Mouse (Mus musculus): ENCODE results near the gene Hist1h4a.
"Not testable (repeated sequence)": the region's sequence is repeated elsewhere in the genome, so short reads cannot be mapped to it uniquely, and the experiment has no call there.

Hist1h4a gene

GRCm38 (mm10) chr13:23760972-23761864 lies at the start of gene Hist1h4a:
Gene Hist1h4a (minus strand): TSS chr13:23761230.
- DNase-seq = peak; percentile 99

- DNase-seq = no peak
Measured at GRCm38 (mm10) chr13:23806422-23807052, 45.5 kb upstream of the Hist1h4a start, which contains the start of gene Slc17a2. Gene Slc17a2 (plus strand): TSS chr13:23806993.

- DNase-seq = no peak
Measured at GRCm38 (mm10) chr13:23804532-23804931, 43.5 kb upstream of the Hist1h4a start.

GRCm38 (mm10) chr13:23799405-23799804 lies 38.4 kb upstream of the Hist1h4a start:
- DNase-seq = no peak

GRCm38 (mm10) chr13:23792520-23792919 lies 31.5 kb upstream of the Hist1h4a start:
- DNase-seq = peak; percentile 38

- no peak for DNase-seq
Measured at GRCm38 (mm10) chr13:23779025-23779424, 18.0 kb upstream of the Hist1h4a start.

GRCm38 (mm10) chr13:23778339-23778738 lies 17.3 kb upstream of the Hist1h4a start:
- DNase-seq = no peak

- DNase-seq = peak; percentile 5
Measured at GRCm38 (mm10) chr13:23772561-23773313, 11.7 kb upstream of the Hist1h4a start.

GRCm38 (mm10) chr13:23769613-23770012 lies 8.6 kb upstream of the Hist1h4a start, which contains the start of gene Trim38:
Gene Trim38 (plus strand): TSS chr13:23769913.
- DNase-seq = not testable (repeated sequence)

- DNase-seq = no peak
Measured at GRCm38 (mm10) chr13:23768834-23769397, 7.9 kb upstream of the Hist1h4a start.

GRCm38 (mm10) chr13:23766772-23767171 lies 5.7 kb upstream of the Hist1h4a start:
- DNase-seq = no peak

- DNase-seq = no peak
Measured at GRCm38 (mm10) chr13:23765172-23765513, 4.1 kb upstream of the Hist1h4a start.

GRCm38 (mm10) chr13:23764324-23765171 lies 3.5 kb upstream of the Hist1h4a start:
- peak; percentile 19 for DNase-seq

- DNase-seq = peak; percentile 85
Measured at GRCm38 (mm10) chr13:23763586-23764323, 2.7 kb upstream of the Hist1h4a start, which contains the start of gene Hist1h1a. Gene Hist1h1a (plus strand): TSS chr13:23763666.

- no peak for DNase-seq
Measured at GRCm38 (mm10) chr13:23763242-23763585, 2.2 kb upstream of the Hist1h4a start.

GRCm38 (mm10) chr13:23761871-23762821 lies 1.1 kb upstream of the Hist1h4a start, which contains the start of gene Hist1h3a:
Gene Hist1h3a (minus strand): TSS chr13:23762386.
- DNase-seq = peak; percentile 94

- peak; percentile 64 for DNase-seq
Measured at GRCm38 (mm10) chr13:23760240-23760971, 624 bp downstream of the Hist1h4a start.

GRCm38 (mm10) chr13:23759916-23760239 lies 1.2 kb downstream of the Hist1h4a start:
- DNase-seq = no peak

- DNase-seq = peak; percentile 47
Measured at GRCm38 (mm10) chr13:23759251-23759771, 1.7 kb downstream of the Hist1h4a start.

All from cerebellum, adult 9-10 months (tissue).